Mouse (Mus musculus): ENCODE results near the gene Gm21887.
"Not testable (repeated sequence)": the region's sequence is repeated elsewhere in the genome, so short reads cannot be mapped to it uniquely, and the experiment has no call there.

DNA sequence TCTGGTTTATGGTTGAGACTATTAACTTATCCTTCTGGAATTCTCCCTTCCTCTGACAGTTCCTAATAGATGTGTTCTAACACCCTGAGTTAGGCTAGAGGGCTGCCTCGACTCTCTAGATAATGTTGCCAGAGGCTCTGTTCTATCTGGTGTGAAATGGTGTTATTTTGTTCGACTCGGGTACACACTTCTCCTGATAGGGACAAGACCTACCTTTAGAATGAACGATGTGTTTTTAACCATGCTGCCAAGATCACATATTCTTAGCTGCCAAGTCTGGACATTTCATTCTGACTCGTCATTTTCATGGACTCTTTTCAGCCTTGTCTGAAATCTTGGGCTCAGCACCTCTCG lies 29.3 kb upstream of the Gm21887 start:
- TF ChIP-seq CTCF (IDR thresholded peaks at IDR 0.05; ENCODE audit: low read depth, low read length); POLR2A (IDR thresholded peaks at IDR 0.05; ENCODE audit: borderline replicate concordance, low read depth, low read length): not testable (repeated sequence)

All from bone marrow macrophage, adult 2 months (primary cell).